Mouse (Mus musculus) cortical plate, adult 2 months (tissue): ENCODE results near the gene Rhox12.

Experiments
- CTCF ChIP-seq: fragments of 200-500 bp; IDR thresholded peaks from 2 replicates; pipeline ENCODE4 v1.5.1; 2011; ENCODE audit warnings: mild to moderate bottlenecking, control low read depth, low read length; ENCODE audit not compliant: insufficient read depth; ENCODE audit errors: extremely low read depth
- POLR2A ChIP-seq: fragments of 200-500 bp; IDR thresholded peaks from 2 replicates; pipeline ENCODE4 v1.6.1; 2011; ENCODE audit warnings: mild to moderate bottlenecking, low read length, control low read depth; ENCODE audit not compliant: insufficient read depth; ENCODE audit errors: extremely low read depth

DNA sequence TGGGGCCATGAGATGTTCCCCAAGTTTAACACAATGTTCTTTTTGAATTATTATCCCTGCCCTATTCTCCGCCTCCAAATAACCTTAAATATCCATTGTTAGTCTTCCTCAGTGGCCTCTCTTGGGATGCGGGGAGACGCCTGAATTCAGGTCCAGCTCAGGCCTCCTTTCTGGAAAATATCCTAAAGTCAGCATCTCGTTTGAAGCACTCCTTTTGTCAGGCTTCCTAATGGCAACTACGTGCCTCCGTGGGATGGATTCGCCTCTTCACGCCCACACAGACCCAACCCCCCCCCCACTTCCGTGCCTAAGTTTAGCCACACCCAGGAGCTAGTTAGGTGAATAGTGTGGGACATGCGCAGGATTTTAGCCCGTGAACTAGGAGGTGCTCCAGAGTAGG, 44.5 kb downstream of the Rhox12 start, which contains the start of gene Rhox10:
- TF ChIP-seq POLR2A (no peak), CTCF (no peak)
